Mouse (Mus musculus): Measurements from ENCODE around the gene Napa. TPM values are rescaled to one million over a fixed set of nuclear protein-coding genes. Genes with fewer than 3 reads are reported as not detected.

Gene Napa
- polyA plus RNA-seq, 1 experiment from 2014 or later: 156 TPM

Other genes with a start within 250 kb of the Napa start
- not detected in 2 replicates for gene Crx, start 218.5 kb upstream of the Napa start, polyA plus RNA-seq (2014; fragmentation: Nextera tagmentation; extraction: Ambion mirVana)
- gene Crxos, start 215.8 kb upstream of the Napa start, polyA plus RNA-seq (2014; fragmentation: Nextera tagmentation; extraction: Ambion mirVana): not detected in 2 replicates
- gene Selenow, start 176.1 kb upstream of the Napa start, polyA plus RNA-seq (2014; fragmentation: Nextera tagmentation; extraction: Ambion mirVana): 944 and 965 TPM in 2 replicates
- gene Nop53, start 152.4 kb upstream of the Napa start, polyA plus RNA-seq (2014; fragmentation: Nextera tagmentation; extraction: Ambion mirVana): 169 and 174 TPM in 2 replicates
- gene Ehd2, start 130.9 kb upstream of the Napa start, polyA plus RNA-seq (2014; fragmentation: Nextera tagmentation; extraction: Ambion mirVana): 10.4 and 11.3 TPM in 2 replicates
- 10.9 and 11.6 TPM in 2 replicates for gene Bicra, start 50.5 kb upstream of the Napa start, polyA plus RNA-seq (2014; fragmentation: Nextera tagmentation; extraction: Ambion mirVana)
- gene Zfp541, start 36.6 kb upstream of the Napa start, polyA plus RNA-seq (2014; fragmentation: Nextera tagmentation; extraction: Ambion mirVana): not detected in 2 replicates
- 19.7 and 22.5 TPM in 2 replicates for gene Kptn, start 21.4 kb downstream of the Napa start, polyA plus RNA-seq (2014; fragmentation: Nextera tagmentation; extraction: Ambion mirVana)
- 0.36 and 0.88 TPM in 2 replicates for gene Slc8a2, start 31.4 kb downstream of the Napa start, polyA plus RNA-seq (2014; fragmentation: Nextera tagmentation; extraction: Ambion mirVana)
- 77.8 and 79.7 TPM in 2 replicates for gene Meis3, start 76.6 kb downstream of the Napa start, polyA plus RNA-seq (2014; fragmentation: Nextera tagmentation; extraction: Ambion mirVana)
- gene Dhx34, start 123.6 kb downstream of the Napa start, polyA plus RNA-seq (2014; fragmentation: Nextera tagmentation; extraction: Ambion mirVana): 14.3 and 16.4 TPM in 2 replicates
- 0.12 and 0.25 TPM in 2 replicates for gene C5ar2, start 145.7 kb downstream of the Napa start, polyA plus RNA-seq (2014; fragmentation: Nextera tagmentation; extraction: Ambion mirVana)
- gene C5ar1, start 161.1 kb downstream of the Napa start, polyA plus RNA-seq (2014; fragmentation: Nextera tagmentation; extraction: Ambion mirVana): 0.76 and 1.1 TPM in 2 replicates
- gene Inafm1, start 175.2 kb downstream of the Napa start, polyA plus RNA-seq (2014; fragmentation: Nextera tagmentation; extraction: Ambion mirVana): 10.9 and 11.6 TPM in 2 replicates
- 22.3 and 32.2 TPM in 2 replicates for gene Ccdc9, start 188.3 kb downstream of the Napa start, polyA plus RNA-seq (2014; fragmentation: Nextera tagmentation; extraction: Ambion mirVana)
- gene Bbc3, start 209.9 kb downstream of the Napa start, polyA plus RNA-seq (2014; fragmentation: Nextera tagmentation; extraction: Ambion mirVana): 8.0 and 11.5 TPM in 2 replicates